Mouse (Mus musculus) lung, embryonic 16.5 days (tissue): Measurements from ENCODE around the gene Gm49358. TPM values are rescaled to one million over a fixed set of nuclear protein-coding genes. Genes with fewer than 3 reads are reported as not detected.
A peak's percentile ranks its signal among the peaks of the same experiment; 100 is the strongest.

Source experiments
- ATAC-seq: fragments of 200-750 bp; cut with Nextera tagmentation; 2 replicates; pipeline ENCODE4 v1.8.0; 2017; ENCODE audit warnings: low read depth, mild to moderate bottlenecking, moderate library complexity
- H3K27ac ChIP-seq: fragments of 300-500 bp; sonication (generic); 2 replicates; pipeline ENCODE4 v1.5.1; 2014; ENCODE audit warnings: mild to moderate bottlenecking, control low read depth, low read length
- H3K27me3 ChIP-seq: fragments of 300-500 bp; sonication (generic); 2 replicates; pipeline ENCODE4 v1.6.1; 2014; ENCODE audit warnings: low read depth, low read length, mixed read lengths; ENCODE audit not compliant: control insufficient read depth, insufficient read depth
- H3K36me3 ChIP-seq: fragments of 300-500 bp; sonication (generic); 2 replicates; pipeline ENCODE4 v1.6.1; 2014; ENCODE audit warnings: low read length; ENCODE audit not compliant: control insufficient read depth, insufficient read depth
- H3K4me1 ChIP-seq: fragments of 300-500 bp; sonication (generic); replicated peaks from 2 replicates; pipeline ENCODE4 v1.6.1; 2014; ENCODE audit warnings: low read length, mixed read lengths; ENCODE audit not compliant: control insufficient read depth, insufficient read depth
- H3K4me2 ChIP-seq: fragments of 300-500 bp; sonication (generic); 2 replicates; pipeline ENCODE4 v1.6.1; 2014; ENCODE audit warnings: low read depth, low read length, control low read depth
- H3K4me3 ChIP-seq: fragments of 300-500 bp; sonication (generic); 2 replicates; pipeline ENCODE4 v1.5.1; 2014; ENCODE audit warnings: mild to moderate bottlenecking, low read length, control low read depth
- H3K9ac ChIP-seq: fragments of 300-500 bp; sonication (generic); 2 replicates; pipeline ENCODE4 v1.6.1; 2014; ENCODE audit warnings: low read length, control low read depth
- H3K9me3 ChIP-seq: fragments of 300-500 bp; sonication (generic); 2 replicates; pipeline ENCODE4 v1.6.1; 2016; ENCODE audit warnings: low read length; ENCODE audit not compliant: control insufficient read depth
- WGBS: fragments of 180-500 bp; shearing (Covaris S2); extraction: QIAGEN DNeasy Blood & Tissue Kit; methylation state at CpG from one replicate; pipeline ENCODE4 v1.1.7; 2014; 5-methylcytosine and 5-hydroxymethylcytosine counted together
- polyA plus RNA-seq: library from polyadenylated mRNA; unstranded; fragments of >200 nt; fragmentation: Nextera tagmentation; extraction: Ambion mirVana; gene quantifications from 2 replicates; pipeline ENCODE4 v1.2.1, GENCODE M21; 2015

Gm49358 gene
- polyA plus RNA-seq, 1 experiment from 2014 or later = not detected

DNA sequence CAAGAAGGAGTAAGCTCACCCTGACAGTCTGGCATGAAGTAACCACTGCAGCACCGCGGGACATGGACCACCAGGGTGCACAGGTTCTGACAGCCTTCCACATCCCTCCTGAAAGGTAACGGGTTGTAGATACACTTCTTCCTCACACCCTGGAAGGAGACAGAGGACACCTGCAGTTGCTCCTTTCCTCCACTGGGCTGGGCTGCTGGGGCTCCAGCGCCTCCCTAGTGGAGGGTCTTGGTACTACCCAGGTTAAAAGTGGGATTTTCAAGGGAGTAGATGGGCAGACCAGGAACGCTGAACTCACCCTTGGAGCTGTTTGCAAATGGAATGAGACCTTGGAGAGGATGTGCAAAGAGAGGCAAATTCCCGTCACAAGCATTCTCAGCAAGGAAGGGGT is 99.7 kb downstream of the Gm49358 start:
- no peak for ATAC-seq
- Histone ChIP-seq H3K4me3 (no peak overlapping the region), H3K4me1 (no peaks in the 10 kb centered on the region), H3K27me3 (no peaks in the 10 kb centered on the region), H3K9ac (no peak overlapping the region), H3K36me3 (no peaks in the 10 kb centered on the region), H3K4me2 (no peak overlapping the region), H3K9me3 (no peaks in the 10 kb centered on the region), H3K27ac (no peak overlapping the region)
- 90% methylated on average over 6 of the region's 6 CpGs for WGBS

GRCm38 (mm10) chr10:86872121-86872520 is 108.3 kb downstream of the Gm49358 start:
- WGBS = 34% methylated on average over 7 of the region's 7 CpGs
- 0 out of 2 replicates have a peak, but pooled peaks have one; percentile 20 for ATAC-seq
- no peak overlapping the region for H3K4me2 ChIP-seq
- no peaks in the 10 kb centered on the region for H3K36me3 ChIP-seq
- H3K9ac ChIP-seq = no peak overlapping the region
- H3K27ac ChIP-seq = no peak overlapping the region
- no peak overlapping the region for H3K4me3 ChIP-seq
- no peaks in the 10 kb centered on the region for H3K4me1 ChIP-seq
- H3K27me3 ChIP-seq = no peaks in the 10 kb centered on the region
- no peaks in the 10 kb centered on the region for H3K9me3 ChIP-seq

DNA sequence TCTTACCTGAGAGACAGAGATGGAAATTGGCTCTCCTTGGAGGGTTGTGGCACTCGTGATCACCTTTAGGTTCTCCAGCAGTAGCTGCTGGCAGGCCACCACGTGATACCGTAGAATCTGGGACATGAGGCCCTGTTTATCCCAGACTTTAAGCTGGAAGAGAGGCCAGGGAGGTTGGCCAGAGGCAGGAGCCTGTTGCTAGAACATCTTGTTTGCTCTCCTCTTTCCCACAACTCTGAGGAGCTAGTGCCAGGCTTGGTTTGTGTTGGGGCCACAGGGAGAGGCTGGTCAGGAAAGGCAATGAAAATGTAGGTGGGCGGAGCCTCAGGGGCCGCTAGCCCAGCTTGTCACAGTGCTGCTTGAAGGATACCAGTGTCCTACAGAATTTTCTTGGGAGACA is 108.8 kb downstream of the Gm49358 start:
- Histone ChIP-seq H3K4me3 (no peak overlapping the region), H3K36me3 (no peaks in the 10 kb centered on the region), H3K27ac (no peak overlapping the region), H3K4me1 (no peaks in the 10 kb centered on the region), H3K4me2 (no peak overlapping the region), H3K9ac (no peak overlapping the region), H3K9me3 (no peaks in the 10 kb centered on the region), H3K27me3 (no peaks in the 10 kb centered on the region)
- WGBS = 67% methylated on average over 5 of the region's 5 CpGs
- no peak for ATAC-seq

GRCm38 (mm10) chr10:86878721-86879120 is 114.9 kb downstream of the Gm49358 start:
- H3K36me3 ChIP-seq = no peaks in the 10 kb centered on the region
- no peak overlapping the region for H3K9ac ChIP-seq
- ATAC-seq = no peak
- WGBS = 76% methylated on average over 7 of the region's 7 CpGs
- H3K27me3 ChIP-seq = no peaks in the 10 kb centered on the region
- H3K4me3 ChIP-seq = no peak overlapping the region
- H3K27ac ChIP-seq = no peak overlapping the region
- no peak overlapping the region for H3K4me2 ChIP-seq
- no peaks in the 10 kb centered on the region for H3K4me1 ChIP-seq
- H3K9me3 ChIP-seq = no peaks in the 10 kb centered on the region

- WGBS = 53% methylated on average over 5 of the region's 5 CpGs
These were observed 116.5 kb downstream of the Gm49358 start for GRCm38 (mm10) chr10:86880071-86880806.

DNA sequence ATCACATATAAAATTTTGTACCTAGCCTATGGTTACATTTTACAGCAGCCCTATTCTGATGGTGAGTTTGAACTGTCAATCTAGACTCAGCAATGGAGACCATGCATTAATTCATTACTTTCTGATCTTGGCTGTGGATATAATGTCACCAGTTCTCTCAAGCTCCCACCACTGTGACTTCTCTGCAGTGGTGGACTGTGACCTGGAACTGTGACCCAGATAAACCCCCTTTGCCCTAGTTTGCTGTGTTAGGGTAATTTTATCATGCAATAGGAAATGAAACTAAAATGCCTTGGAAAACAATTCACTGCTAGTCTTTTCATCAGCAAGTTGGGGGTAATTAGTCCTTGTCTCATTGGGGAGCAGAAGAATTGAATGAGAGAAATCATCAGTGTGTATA is 117.7 kb downstream of the Gm49358 start:
- Histone ChIP-seq H3K4me2 (no peak overlapping the region), H3K9me3 (no peaks in the 10 kb centered on the region), H3K4me1 (no peaks in the 10 kb centered on the region), H3K27me3 (no peaks in the 10 kb centered on the region), H3K9ac (no peak overlapping the region), H3K4me3 (no peak overlapping the region), H3K27ac (no peak overlapping the region), H3K36me3 (no peaks in the 10 kb centered on the region)
- no peak for ATAC-seq

More at GRCm38 (mm10) chr10:86880071-86880806, 116.5 kb downstream of the Gm49358 start:
- Histone ChIP-seq H3K36me3 (no peaks in the 10 kb centered on the region), H3K4me2 (no peak overlapping the region), H3K27me3 (no peaks in the 10 kb centered on the region), H3K4me3 (no peak overlapping the region), H3K9ac (no peak overlapping the region), H3K27ac (no peak overlapping the region), H3K9me3 (no peaks in the 10 kb centered on the region), H3K4me1 (no peaks in the 10 kb centered on the region)
- ATAC-seq = no peak

Other genes with a start within 250 kb of the Gm49358 start
- 771 and 809 TPM in 2 replicates for gene Hsp90b1, start 58.5 kb upstream of the Gm49358 start, polyA plus RNA-seq
- gene Ttc41, start 58.2 kb upstream of the Gm49358 start, polyA plus RNA-seq = 1.3 and 1.5 TPM in 2 replicates
- gene Nt5dc3, start 15.0 kb downstream of the Gm49358 start, polyA plus RNA-seq = 1.7 and 1.9 TPM in 2 replicates
- 6.8 and 9.8 TPM in 2 replicates for gene Stab2, start 244.1 kb downstream of the Gm49358 start, polyA plus RNA-seq